Mouse (Mus musculus): ENCODE results near the gene Rspry1.

The Rspry1 gene

DNA sequence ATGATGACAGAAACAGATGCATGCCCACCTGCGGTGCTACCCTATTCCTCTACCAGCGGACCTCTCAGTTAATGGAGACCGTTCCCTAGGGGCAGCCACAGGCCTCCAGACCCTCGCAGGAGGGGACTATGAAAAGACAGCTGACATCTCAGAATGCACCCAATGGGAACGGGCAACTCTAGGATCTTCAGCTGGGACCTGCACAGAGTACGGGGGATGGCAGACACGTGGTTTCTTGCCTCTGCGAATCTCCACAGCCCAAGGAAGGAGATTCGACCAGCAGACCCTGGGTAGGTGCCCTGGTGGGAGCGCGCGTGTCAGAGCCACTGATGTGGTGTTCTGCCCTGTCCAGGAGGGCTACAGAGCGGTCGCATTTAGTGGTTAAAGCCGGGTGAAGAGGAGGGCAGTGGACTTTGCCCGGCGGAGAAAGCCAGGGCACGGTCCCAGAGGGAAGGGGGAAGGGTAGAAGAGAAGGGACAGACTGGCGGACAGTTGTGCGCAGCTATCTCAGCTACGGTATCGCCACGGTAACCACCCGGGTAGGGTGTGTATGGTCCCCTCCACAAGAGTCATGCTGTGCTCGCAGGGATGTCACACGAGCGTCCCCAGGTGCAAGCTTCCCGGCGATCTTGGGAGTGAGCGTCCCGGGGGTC, 93.7 kb downstream of the Rspry1 start:
- no peak for DNase-seq

DNA sequence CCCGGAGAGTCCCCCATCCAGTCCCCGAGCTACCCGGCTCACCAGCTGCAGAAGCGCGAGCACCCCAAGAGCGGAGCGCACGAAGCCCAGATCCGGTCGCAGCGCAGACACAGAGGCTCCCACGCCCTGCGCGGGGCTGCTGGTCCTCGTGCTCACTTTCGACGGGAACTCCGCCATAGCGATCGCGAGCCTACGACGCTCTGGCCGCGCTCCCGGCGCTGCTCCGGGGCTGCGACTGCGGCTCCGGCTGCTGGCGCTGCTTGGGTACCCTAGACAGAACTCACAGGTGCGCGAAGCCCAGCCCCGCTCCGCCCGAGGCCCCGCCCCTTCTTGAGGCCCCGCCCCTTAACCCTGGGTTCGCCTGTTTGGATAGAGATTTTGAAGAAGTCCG, 94.3 kb downstream of the Rspry1 start, which contains the start of gene Pllp:
Gene Pllp, minus strand, starts transcription at position 285 of the 391 bp plus-strand sequence.
- DNase-seq = peak; percentile 19 to 38

DNA sequence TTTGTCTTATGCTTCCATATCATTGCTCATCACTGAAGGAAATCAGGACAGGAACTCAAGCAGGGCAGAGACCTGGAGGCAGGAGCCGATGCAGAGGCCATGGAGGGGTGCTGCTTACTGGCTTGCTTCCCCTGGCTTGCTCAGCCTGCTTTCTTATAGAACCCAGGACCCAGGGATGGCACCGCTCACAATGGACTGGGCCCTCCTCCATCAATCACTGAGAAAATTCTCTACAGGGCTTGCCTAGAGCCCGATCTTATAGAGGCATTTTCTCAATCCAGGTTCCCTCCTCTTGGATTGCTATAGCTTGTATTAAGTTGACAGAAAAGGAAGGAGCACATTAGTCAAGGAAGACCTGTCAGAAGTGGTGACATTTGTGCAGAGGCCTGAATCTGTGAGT, 94.8 kb downstream of the Rspry1 start:
- no peak for DNase-seq

DNA sequence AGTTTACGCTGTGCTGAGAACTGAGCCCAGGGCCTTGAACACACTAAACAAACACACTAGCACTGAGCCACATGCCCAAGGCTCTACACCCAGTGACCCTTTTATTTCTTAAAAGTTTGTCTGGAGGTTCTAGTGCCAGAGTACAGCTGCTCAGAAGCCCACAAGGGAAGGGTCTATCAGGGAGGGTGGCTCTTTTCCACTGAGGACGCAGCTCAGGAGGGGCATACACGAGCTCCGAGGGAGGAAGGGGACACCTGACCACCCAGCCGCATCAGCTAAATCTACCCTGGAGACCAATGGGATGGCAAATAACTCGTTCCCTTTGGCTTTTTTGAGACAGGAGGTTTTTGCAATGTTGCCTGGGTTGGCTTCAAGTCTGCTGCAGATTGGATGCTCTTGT, 96.2 kb downstream of the Rspry1 start:
- DNase-seq = no peak

DNA sequence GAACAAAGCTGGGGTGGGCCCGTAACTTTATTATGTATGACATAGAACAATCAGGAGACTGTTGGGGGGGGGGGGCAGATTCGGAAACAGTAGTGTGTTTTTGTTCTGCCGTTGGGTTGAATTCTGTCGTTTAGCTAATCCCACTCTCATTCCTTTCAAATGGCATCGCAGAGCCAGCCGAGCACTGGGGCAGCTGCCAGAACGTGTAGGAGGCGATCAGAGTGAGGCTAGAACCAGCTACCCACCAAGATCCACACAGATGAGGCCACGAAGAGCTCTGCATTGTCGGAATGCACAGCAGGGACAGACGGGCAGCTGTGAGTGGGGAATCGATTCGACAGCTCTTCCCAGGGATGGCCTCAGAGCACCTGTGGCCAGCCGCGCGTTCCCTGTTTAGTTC, 97.6 kb downstream of the Rspry1 start:
- DNase-seq = no peak

DNA sequence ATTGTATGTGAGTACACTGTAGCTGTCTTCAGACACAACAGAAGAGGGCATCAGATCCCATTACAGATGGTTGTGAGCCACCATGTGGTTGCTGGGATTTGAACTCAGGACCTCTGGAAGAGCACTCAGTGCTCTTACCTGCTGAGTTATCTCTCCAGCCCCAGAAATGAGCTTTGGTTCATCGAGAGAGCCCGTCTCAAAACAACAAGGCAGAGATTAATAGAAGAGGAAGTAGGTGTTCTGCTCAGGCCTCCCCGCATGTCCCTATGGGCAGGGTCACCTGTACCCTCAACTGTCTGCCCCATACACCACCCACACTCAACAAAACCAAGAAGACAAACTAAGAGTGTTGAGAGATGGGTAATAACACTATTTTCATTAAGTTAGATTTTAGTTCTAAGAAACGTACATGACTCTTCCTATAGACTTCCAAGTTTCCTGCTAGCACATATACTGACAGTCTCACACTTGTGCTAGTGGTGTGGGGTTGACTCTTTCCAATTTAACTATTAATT, 98.7 kb downstream of the Rspry1 start:
- DNase-seq = no peak

DNA sequence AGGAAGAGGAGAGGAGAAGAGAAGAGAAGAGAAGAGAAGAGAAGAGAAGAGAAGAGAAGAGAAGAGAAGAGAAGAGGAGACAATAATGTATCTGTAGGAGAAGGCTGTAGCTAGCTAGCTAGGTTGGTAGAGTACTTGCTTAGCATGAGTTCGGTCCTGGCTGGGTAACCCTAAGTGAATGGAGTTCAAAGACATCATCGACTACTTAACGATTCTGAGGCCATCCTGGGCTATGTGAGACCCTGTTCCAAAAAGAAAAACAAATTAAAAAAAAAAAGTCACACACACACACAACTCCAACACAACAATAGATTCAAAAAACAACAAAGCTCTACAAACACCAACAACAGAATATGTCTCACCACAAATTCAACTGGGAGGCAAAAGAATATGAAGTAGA, 100.4 kb downstream of the Rspry1 start:
- no peak for DNase-seq

DNA sequence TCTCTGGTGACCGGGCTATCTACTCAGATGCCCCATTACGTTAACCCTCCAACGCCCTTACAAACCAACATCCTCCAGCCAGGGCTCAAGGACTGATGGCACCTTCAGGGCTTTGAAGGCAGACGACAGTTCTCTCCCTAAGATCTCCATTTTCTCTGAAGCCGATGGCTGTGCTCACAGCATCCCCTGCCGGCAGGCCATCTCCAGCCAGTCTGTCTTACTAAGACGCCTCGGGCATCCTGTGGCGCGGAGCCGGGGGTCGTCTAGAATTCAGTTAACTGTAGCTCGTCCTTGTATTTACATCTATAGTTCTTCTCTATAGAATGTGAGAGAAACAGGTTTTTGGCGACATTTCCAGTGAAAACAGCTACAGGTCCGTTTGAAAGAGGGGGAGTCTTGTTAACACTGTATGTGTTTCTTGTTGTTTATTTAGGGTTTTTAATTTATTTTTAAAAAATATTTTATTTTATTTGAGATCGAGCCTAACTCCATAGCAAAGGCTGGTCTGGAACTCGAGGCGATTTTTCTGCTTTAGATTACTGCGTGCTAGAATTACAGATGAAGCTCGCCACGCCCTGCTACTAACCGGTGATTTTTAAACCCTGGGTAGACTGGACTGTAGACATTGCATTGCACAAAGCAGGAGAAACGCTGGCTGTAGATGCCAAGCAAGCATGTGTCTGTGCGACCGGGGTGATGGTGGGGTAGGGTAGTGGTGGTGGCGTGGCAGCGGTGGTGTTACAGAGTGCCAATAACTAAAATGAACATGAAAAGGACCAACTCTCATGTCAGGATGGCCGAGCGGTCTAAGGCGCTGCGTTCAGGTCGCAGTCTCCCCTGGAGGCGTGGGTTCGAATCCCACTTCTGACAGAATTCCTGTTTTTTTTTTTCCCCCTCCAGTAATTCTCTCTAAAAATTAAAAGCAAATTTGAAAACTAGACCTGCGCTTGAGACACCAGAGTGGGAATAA, 101.4 kb downstream of the Rspry1 start:
- DNase-seq = peak; percentile 78 to 82

DNA sequence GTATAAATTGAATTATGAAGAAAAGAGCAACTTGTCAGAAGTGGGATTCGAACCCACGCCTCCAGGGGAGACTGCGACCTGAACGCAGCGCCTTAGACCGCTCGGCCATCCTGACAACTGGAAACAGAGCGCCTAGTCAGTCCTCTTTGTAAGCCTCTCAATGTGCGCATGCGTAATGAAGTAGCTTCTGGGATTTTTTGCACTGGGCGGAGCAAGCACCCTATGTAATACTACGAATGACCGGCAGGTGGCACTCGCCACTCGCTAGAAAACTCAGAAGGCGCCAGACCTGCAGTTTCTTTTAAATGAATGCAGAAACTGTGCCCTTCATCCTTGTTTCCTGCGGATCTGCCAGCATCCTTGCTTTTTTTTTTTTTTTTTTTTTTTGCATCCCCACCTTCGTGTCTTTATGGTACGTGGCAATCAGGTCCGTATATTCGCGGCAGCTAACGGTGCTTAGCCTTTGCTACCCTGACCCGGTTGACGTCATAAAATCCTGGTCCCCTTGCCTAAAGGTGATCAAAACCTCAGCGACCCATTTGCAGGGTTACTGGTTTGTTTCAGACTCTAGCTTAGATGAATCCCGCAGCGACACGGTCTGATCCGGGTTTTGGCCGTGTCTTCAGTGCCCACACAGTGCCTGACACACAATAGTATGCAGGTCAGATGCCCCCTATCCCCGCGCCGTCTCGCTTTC, 102.4 kb downstream of the Rspry1 start:
- peak; percentile 92 to 97 for DNase-seq

DNA sequence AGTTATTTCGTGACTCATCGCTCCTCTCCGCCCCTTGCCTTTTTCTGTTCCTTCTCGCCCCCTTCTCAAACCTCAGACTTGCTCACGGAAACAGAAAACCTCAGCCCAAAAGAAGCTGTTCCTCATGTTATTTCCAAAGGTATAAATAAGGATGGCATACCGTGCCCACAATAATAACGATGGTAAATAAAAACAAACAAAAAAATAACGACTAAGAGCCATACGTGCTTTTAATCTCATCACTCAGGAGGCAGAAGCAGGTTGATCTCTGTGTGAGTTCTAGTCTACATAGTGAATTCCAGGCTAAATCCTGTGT, 102.9 kb downstream of the Rspry1 start:
- DNase-seq = no peak

DNA sequence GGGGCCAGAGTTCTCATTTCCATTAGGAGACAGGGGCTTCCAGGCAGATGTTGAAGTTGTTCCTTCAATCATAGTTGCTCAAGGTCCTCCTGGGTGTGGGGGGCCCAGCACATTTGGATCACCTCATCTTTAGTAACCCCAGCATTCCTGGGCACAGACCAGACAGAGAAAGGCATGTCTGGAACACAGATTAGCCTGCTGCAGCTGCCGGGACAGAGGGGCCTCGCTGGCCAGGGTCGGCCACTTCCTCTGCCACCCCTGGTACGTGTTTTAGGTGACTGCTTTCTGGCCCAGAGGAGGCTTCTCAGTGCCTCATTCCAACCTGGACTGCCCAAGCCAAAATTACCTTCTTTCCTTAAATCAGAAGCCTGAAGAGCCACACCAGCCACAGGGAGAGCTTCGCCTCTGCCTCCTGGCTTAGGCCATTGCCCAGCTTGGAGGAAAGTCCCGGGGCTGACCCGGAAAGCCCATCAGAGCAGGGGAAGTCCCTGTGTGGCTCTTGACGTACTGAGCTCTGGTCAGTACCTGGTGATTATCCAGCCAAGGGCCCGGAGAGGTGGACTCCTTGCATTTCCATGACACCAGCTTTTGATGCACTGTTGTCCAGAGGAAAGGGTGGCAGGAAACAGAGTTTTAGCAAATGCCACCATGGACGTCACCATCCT, 104.0 kb downstream of the Rspry1 start:
- no peak for DNase-seq

DNA sequence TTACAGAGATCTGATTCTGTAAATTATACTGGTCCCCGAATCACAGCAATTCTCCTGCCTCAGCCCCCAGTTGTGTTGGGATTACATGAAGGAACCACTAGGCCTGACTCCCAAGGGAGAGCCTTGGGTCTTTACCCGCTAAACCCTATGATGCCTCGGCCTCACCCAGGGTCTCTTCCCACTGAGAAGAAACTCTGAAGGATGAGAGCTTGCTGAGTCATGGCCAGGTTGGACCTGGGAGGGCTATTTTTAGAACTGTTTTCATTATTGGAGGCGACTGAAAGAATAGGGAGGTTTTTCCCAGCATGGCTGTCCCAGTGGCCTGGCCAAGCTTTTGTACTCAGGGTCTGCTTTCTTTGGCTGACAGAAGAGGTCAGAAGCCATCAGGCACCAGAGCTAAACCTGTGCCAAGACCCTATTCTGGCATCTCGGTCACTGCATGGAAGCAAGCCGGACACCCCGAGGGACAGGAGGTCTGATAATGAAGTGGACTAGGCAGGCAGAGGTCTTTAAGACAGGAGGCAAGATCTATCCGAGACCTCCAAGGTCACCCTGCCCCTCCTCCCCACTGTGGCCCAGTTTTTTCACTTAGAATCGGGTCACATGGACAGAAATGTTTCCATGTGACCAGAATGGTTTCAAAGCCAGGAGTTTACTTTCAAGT, 105.1 kb downstream of the Rspry1 start:
- DNase-seq = no peak
